Mouse (Mus musculus) intestine, embryonic 16.5 days (tissue): ENCODE results near the gene Slc25a25. TPM values are rescaled to one million over a fixed set of nuclear protein-coding genes. Genes with fewer than 3 reads are reported as not detected.

Source experiments
- ATAC-seq: fragments of 200-750 bp; cut with Nextera tagmentation; 2 replicates; pipeline ENCODE4 v1.8.0; 2017; ENCODE audit warnings: moderate TSS enrichment, moderate library complexity
- H3K27ac ChIP-seq: fragments of 300-500 bp; sonication (generic); 2 replicates; pipeline ENCODE4 v1.5.1; 2014; ENCODE audit warnings: mild to moderate bottlenecking, low read length
- H3K27me3 ChIP-seq: fragments of 300-500 bp; sonication (generic); replicated peaks from 2 replicates; pipeline ENCODE4 v1.6.1; 2014; ENCODE audit warnings: low read length, control low read depth, mixed read lengths; ENCODE audit not compliant: control insufficient read depth, insufficient read depth
- H3K36me3 ChIP-seq: fragments of 300-500 bp; sonication (generic); 2 replicates; pipeline ENCODE4 v1.6.1; 2014; ENCODE audit warnings: low read length, control low read depth; ENCODE audit not compliant: control insufficient read depth, insufficient read depth
- H3K4me1 ChIP-seq: fragments of 300-500 bp; sonication (generic); 2 replicates; pipeline ENCODE4 v1.6.1; 2014; ENCODE audit warnings: low read length, control low read depth, mixed read lengths; ENCODE audit not compliant: control insufficient read depth, insufficient read depth
- H3K4me2 ChIP-seq: fragments of 300-500 bp; sonication (generic); 2 replicates; pipeline ENCODE4 v1.6.1; 2014; ENCODE audit warnings: low read depth, low read length, control low read depth
- H3K4me3 ChIP-seq: fragments of 300-500 bp; sonication (generic); 2 replicates; pipeline ENCODE4 v1.5.1; 2014; ENCODE audit warnings: mild to moderate bottlenecking, low read length
- H3K9ac ChIP-seq: fragments of 300-500 bp; sonication (generic); 2 replicates; pipeline ENCODE4 v1.6.1; 2014; ENCODE audit warnings: low read depth, low read length
- H3K9me3 ChIP-seq: fragments of 300-500 bp; sonication (generic); 2 replicates; pipeline ENCODE4 v1.6.1; 2016; ENCODE audit warnings: low read length, control low read depth; ENCODE audit not compliant: control insufficient read depth
- WGBS: fragments of 180-500 bp; shearing (Covaris S2); extraction: QIAGEN DNeasy Blood & Tissue Kit; methylation state at CpG from one replicate; pipeline ENCODE4 v1.1.7; 2014; 5-methylcytosine and 5-hydroxymethylcytosine counted together
- polyA plus RNA-seq: library from polyadenylated mRNA; unstranded; fragments of >200 nt; fragmentation: Nextera tagmentation; extraction: Ambion mirVana; gene quantifications from 2 replicates; pipeline ENCODE4 v1.2.1, GENCODE M21; 2015

The Slc25a25 gene
- polyA plus RNA-seq, 1 experiment from 2014 or later = 19.3 TPM

DNA sequence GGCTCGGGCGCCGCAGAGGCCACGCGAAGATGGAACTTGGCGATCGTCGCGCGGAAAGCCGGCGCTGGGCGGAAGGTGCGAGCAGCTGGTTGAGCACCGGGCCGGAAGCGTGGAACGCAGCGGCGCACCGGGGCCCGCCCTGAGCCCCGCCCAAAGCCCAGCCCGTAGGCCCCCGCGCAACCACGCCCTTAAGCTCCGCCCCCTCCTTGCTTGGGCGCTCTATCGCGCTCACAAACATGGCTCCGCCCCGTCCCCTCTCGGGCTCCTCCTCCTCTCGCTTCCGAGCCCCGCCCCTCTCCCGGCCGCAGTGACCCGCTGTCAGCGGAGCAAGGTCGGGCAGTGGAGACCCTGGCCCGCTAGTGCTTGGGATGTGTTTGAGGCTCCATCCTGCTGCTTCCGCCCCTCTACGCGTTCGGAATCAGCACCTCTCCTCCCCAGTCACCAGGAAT is 69.4 kb downstream of the Slc25a25 start, which contains the start of gene 1110008P14Rik:
Gene 1110008P14Rik, minus strand, starts transcription at position 164 of the 449 bp plus-strand sequence.
- peak within 1 kb of the TSS; percentile 99 for H3K4me2 ChIP-seq

DNA sequence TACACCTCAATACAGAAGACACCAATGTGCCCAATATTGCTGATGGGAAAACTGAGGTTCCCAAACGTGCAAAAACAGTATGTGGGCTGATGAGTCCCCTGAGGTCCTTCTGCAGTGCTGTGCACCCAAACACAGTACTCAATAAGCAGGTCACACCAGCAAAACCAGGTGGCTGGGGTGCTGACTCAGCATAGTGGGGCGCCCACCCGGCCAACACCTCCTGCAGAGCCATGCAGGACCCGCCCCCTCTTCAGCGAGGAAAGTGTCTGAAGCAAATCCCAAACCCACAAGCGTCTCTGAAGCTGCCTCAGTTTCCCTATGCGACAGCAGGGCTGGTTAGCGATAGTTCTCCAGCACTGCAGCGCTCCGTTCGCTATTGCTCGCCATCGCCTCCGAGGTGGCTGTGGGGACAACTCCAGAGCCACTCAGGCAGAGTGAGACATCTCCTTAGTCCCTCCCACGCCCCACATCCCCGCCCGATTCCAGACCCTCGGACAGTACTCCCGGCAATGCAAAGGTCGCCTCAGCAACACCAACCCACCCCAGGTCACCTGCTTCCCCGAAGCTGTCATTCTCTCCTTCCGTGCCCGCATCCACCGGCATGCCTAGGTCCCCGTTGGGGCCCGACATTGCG is 70.0 kb downstream of the Slc25a25 start:
- no peaks in the 10 kb centered on the region; the same call in 1 of the 2 replicates for H3K27me3 ChIP-seq
- peak overlapping the region; percentile 72 for H3K9ac ChIP-seq
- peaks cover 4% of the 10 kb centered on the region; the same call in 1 of the 2 replicates for H3K4me1 ChIP-seq
- H3K4me2 ChIP-seq = peak overlapping the region; percentile 99
- H3K27ac ChIP-seq = no peak overlapping the region
- no peaks in the 10 kb centered on the region for H3K9me3 ChIP-seq
- WGBS = 1% methylated on average over 27 of the region's 27 CpGs
- ATAC-seq = peak; percentile 47; the same call in 1 of the 2 replicates
- peak overlapping the region; percentile 75 for H3K4me3 ChIP-seq
- H3K36me3 ChIP-seq = peaks cover 15% of the 10 kb centered on the region

More for the DNA sequence above, 69.4 kb downstream of the Slc25a25 start, which contains the start of gene 1110008P14Rik:
- H3K36me3 ChIP-seq = peaks cover 14% of the 10 kb centered on the region
- peak; percentile 96 for ATAC-seq
- H3K9ac ChIP-seq = peak within 1 kb of the TSS; percentile 72
- 1% methylated on average over 46 of the region's 47 CpGs for WGBS
- H3K27me3 ChIP-seq = no peaks in the 10 kb centered on the region; the same call in 1 of the 2 replicates
- H3K4me3 ChIP-seq = peak within 1 kb of the TSS; percentile 75
- H3K4me1 ChIP-seq = peaks cover 4% of the 10 kb centered on the region; the same call in 1 of the 2 replicates
- H3K27ac ChIP-seq = no peak within 1 kb of the TSS
- no peaks in the 10 kb centered on the region for H3K9me3 ChIP-seq

DNA sequence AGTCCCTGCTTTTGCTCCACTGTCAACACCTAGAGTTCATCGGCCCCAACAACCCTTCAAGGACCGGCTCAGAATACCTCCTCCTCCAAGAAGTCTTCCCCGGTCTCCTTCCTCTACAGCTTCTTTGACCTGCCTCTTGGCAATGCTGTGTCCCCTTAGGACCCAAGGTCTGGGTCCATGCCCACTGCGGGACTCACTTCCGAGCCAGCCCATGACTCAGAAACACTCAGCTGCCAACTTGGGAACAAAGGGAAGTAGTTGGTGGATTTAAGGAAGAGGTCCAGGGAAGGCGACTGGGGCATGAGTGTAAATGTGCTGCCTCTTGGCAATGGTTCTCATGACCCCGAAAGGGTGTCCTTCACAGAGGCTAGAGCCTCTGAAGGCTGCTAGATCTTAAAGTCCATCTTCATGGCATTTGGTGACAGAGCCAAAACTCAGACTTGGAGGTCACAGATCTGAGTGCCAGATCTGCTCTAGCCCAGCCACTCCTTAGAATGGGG is 71.2 kb downstream of the Slc25a25 start:
- ATAC-seq = no peak
- no peaks in the 10 kb centered on the region; the same call in 1 of the 2 replicates for H3K27me3 ChIP-seq
- no peak overlapping the region for H3K27ac ChIP-seq
- no peak overlapping the region for H3K4me3 ChIP-seq
- peaks cover 20% of the 10 kb centered on the region for H3K36me3 ChIP-seq
- H3K9me3 ChIP-seq = no peaks in the 10 kb centered on the region
- no peak overlapping the region for H3K4me2 ChIP-seq
- H3K4me1 ChIP-seq = peaks cover 4% of the 10 kb centered on the region; the same call in 1 of the 2 replicates
- no peak overlapping the region for H3K9ac ChIP-seq
- 87% methylated on average over 7 of the region's 7 CpGs for WGBS

DNA sequence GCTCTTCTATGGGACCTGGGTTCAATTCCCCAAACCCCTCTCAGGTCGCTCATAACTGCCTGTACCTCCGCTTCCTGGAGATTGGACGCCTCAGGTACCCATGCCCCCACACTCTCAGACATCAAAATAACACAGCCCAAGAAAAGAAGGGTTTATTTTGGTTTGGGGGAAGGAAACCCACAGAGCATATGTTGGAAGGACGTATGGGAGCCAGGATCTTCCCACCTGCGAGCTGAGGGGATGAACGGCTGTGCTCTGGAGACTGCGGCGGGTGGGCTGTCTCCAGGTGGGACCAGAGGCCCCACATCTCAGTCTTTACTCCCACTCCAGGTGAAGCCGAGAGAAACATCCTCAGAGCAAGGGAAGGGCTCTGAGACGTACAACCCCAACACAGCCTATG is 74.3 kb downstream of the Slc25a25 start:
- no peak for ATAC-seq
- 93% methylated on average over 10 of the region's 10 CpGs for WGBS
- Histone ChIP-seq H3K9me3 (no peaks in the 10 kb centered on the region), H3K4me1 (peaks cover 7% of the 10 kb centered on the region), H3K27ac (no peak overlapping the region), H3K36me3 (peaks cover 28% of the 10 kb centered on the region), H3K4me3 (no peak overlapping the region), H3K9ac (no peak overlapping the region), H3K4me2 (no peak overlapping the region), H3K27me3 (no peaks in the 10 kb centered on the region)

DNA sequence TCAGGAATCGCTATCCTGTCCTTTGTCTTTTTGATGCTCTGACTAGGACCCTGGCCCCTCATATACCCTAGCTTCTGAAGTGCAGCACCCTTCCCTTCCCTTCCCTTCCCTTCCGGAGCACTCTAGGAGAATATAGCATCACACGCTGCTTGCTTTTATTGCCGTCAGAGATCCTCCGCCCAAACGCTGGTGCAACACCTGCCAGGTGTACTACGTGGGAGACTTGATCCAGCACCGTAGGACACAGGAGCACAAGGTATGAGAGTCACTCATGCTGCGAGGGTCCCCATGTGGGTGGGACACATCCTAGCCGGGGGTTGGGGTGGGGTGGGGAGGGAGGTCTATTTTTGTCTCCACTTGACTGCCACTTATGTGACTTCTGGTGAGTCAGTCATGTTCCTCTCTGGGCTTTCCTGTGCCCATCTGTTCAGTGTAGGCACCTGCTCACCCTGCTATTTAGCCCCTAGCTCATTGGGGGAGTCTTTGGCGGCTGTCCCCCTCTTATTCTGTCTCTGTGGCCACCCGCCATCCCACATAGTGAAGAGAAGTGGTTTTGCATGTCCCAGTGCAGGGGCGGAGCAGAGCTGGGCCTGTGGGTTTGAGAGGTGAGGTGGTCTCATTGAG is 75.8 kb downstream of the Slc25a25 start:
- ATAC-seq = no peak
- H3K9me3 ChIP-seq = no peaks in the 10 kb centered on the region
- no peak overlapping the region for H3K27ac ChIP-seq
- no peak overlapping the region for H3K4me3 ChIP-seq
- 88% methylated on average over 13 of the region's 13 CpGs for WGBS
- peaks cover 34% of the 10 kb centered on the region for H3K36me3 ChIP-seq
- no peaks in the 10 kb centered on the region for H3K27me3 ChIP-seq
- H3K9ac ChIP-seq = no peak overlapping the region
- H3K4me2 ChIP-seq = no peak overlapping the region
- H3K4me1 ChIP-seq = peaks cover 3% of the 10 kb centered on the region

DNA sequence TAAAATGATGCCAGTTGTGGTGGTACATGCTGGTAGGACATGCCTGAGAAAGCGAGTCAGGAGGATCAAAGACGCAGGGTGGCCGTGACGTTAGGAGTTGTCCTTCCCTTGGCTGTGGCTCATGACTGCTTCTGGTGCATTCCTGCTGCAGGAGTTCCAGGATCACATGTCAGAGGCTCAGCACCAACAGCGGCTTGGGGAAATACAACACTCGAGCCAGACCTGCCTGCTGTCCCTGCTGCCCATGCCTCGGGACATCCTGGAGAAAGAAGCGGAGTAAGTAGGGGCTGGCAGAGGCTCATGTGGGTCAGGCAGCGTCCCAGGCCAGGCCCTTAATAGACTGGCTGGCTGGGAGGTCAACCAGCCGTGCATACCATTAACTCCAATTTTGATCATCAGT is 77.1 kb downstream of the Slc25a25 start:
- Histone ChIP-seq H3K9ac (no peak overlapping the region), H3K4me1 (peaks cover 3% of the 10 kb centered on the region), H3K4me3 (no peak overlapping the region), H3K27ac (no peak overlapping the region), H3K27me3 (no peaks in the 10 kb centered on the region), H3K36me3 (peaks cover 36% of the 10 kb centered on the region), H3K4me2 (no peak overlapping the region), H3K9me3 (no peaks in the 10 kb centered on the region)
- no peak for ATAC-seq
- 91% methylated on average over 10 of the region's 10 CpGs for WGBS

DNA sequence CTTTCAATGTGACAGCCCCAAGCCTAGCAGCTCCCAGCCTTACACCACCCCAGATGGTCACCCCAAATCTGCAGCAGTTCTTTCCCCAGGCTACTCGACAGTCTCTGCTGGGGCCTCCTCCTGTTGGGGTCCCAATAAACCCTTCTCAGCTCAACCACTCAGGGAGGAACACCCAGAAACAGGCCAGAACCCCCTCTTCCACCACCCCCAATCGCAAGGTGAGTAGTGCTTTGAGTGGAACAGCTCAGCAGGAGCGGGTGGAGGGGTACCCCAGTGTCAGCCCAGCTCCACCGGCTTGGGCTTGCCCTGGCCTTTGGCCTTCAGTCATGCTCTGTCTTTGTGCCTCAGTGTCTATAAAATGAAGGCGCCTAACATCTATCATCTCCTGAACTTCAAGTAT is 83.9 kb downstream of the Slc25a25 start:
- Histone ChIP-seq H3K9ac (no peak overlapping the region), H3K4me3 (no peak overlapping the region), H3K4me1 (peaks cover 10% of the 10 kb centered on the region), H3K9me3 (no peaks in the 10 kb centered on the region), H3K27me3 (no peaks in the 10 kb centered on the region), H3K36me3 (peaks cover 16% of the 10 kb centered on the region), H3K27ac (no peak overlapping the region), H3K4me2 (no peak overlapping the region)
- no peak for ATAC-seq
- 94% methylated on average over 5 of the region's 5 CpGs for WGBS

Other genes with a start within 250 kb of the Slc25a25 start
- 26.7 and 26.9 TPM in 2 replicates for gene Pomt1, start 214.9 kb downstream of the Slc25a25 start, polyA plus RNA-seq
- 72.4 and 74.4 TPM in 2 replicates for gene Uck1, start 191.3 kb downstream of the Slc25a25 start, polyA plus RNA-seq
- gene Golga2, start 164.1 kb downstream of the Slc25a25 start, polyA plus RNA-seq = 21.5 and 21.6 TPM in 2 replicates
- gene Swi5, start 163.4 kb downstream of the Slc25a25 start, polyA plus RNA-seq = 342 and 377 TPM in 2 replicates
- gene Ciz1, start 99.1 kb downstream of the Slc25a25 start, polyA plus RNA-seq = 47.1 and 51.4 TPM in 2 replicates
- 11.8 and 12.5 TPM in 2 replicates for gene Dnm1, start 98.1 kb downstream of the Slc25a25 start, polyA plus RNA-seq
- gene 1110008P14Rik, start 69.5 kb downstream of the Slc25a25 start, polyA plus RNA-seq = 44.2 and 45.8 TPM in 2 replicates
- gene Lcn2, start 63.2 kb downstream of the Slc25a25 start, polyA plus RNA-seq = 2.2 and 4.2 TPM in 2 replicates
- gene Ptges2, start 55.5 kb downstream of the Slc25a25 start, polyA plus RNA-seq = 49.1 and 49.8 TPM in 2 replicates
- 5.1 and 5.3 TPM in 2 replicates for gene Naif1, start 988 bp downstream of the Slc25a25 start, polyA plus RNA-seq
- gene Fam102a, start 83.9 kb upstream of the Slc25a25 start, polyA plus RNA-seq = 7.6 and 9.4 TPM in 2 replicates
- gene Dpm2, start 119.4 kb upstream of the Slc25a25 start, polyA plus RNA-seq = 123 and 128 TPM in 2 replicates
- gene Pip5kl1, start 123.4 kb upstream of the Slc25a25 start, polyA plus RNA-seq = 0.33 and 0.34 TPM in 2 replicates
- not detected in 2 replicates for gene 9430097D07Rik, start 124.2 kb upstream of the Slc25a25 start, polyA plus RNA-seq
- gene St6galnac4, start 135.7 kb upstream of the Slc25a25 start, polyA plus RNA-seq = 14.7 and 16.5 TPM in 2 replicates
- 12.3 and 15.2 TPM in 2 replicates for gene St6galnac6, start 148.3 kb upstream of the Slc25a25 start, polyA plus RNA-seq
- gene Ak1, start 170.3 kb upstream of the Slc25a25 start, polyA plus RNA-seq = 15.3 and 18.6 TPM in 2 replicates
- 66.8 and 70.3 TPM in 2 replicates for gene Eng, start 195.2 kb upstream of the Slc25a25 start, polyA plus RNA-seq